Mouse (Mus musculus) frontal cortex, adult (tissue): Measurements from ENCODE around the gene Pcsk7.

ENCODE experiments used
- ATAC-seq: cut with Nextera tagmentation; 2 replicates; pipeline ENCODE4 v1.9.2; 2017; ENCODE audit warnings: mild to moderate bottlenecking, moderate library complexity, mixed read lengths; ENCODE audit not compliant: low TSS enrichment

Gene Pcsk7

DNA sequence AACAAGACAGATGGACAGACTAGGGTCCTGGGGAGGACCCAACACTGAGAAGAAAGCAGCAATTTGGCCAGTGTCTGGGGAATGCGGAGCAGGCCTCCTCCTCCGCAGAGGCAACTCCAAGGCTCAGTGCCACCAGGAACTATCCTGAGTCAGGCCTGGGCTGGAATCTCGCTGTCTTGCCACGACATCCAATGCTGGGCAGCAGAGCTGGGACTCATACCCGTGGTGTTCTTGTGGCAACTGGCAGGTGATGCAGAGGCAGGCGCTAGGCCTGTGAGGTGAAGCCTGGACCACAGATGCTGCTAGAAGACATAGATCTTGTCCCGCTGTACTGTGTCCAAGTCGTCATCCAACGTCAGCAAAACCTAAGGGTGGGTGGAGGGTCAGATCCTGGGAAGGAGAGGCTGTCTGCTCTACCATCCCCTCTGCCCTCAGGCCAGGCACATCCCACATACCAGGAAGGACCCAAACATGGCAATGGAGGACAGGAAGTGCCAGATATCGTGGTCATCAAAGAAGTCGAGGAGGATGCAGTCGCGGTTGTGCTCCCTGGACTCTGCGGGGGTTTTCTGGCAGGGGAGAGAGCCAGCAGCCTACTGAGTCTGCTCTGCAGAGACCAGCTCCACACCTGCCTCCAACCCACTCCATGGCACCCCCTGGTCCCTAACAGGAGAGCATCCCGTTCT, 32.8 kb downstream of the Pcsk7 start:
- ATAC-seq, result no peak

DNA sequence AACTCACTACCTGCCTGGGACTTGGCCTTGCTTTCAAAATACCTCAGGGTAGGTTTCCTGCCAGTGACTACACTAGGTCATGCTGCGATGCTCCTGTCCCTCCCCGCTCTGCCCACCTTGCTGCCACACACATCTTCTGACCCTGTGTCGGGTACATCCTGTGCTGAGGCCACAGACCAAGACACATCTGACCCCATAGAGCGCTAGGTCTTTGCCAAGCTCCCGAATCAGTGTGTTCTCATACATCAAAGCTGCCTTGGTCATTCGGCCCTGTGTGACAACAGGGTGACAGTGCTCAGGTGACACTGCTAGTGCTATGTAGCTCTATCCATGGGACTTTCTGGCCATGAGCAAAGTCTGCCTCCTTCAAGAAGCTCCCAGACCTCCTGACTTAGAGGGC, 33.5 kb downstream of the Pcsk7 start:
- ATAC-seq, result no peak

DNA sequence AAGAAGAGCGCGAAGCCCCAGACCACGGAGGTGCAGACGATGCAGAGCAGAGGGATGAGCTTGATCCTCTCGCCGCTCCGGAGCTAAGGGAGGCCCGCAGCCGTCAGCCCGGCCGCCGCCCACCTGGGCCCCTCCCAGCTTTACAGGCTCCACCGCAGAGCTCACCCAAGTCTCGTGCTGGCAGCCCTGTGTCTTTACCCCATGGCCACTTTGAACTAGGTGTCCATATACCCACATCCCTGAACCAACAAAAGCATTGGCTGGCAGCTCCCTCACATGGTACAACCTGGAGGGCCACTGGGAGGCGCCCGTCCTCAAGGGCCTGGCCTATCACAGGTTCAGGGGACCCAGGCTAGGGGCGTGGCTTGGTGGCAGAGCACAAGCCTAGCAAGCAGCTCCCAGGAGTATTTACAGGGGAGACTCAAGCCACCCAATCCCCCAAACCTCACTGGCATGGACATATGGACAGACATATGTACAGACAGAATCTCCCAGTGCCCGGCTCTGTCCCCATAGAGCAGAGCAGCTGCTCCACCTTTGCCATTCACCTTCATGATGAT, 35.1 kb downstream of the Pcsk7 start:
- no peak for ATAC-seq

DNA sequence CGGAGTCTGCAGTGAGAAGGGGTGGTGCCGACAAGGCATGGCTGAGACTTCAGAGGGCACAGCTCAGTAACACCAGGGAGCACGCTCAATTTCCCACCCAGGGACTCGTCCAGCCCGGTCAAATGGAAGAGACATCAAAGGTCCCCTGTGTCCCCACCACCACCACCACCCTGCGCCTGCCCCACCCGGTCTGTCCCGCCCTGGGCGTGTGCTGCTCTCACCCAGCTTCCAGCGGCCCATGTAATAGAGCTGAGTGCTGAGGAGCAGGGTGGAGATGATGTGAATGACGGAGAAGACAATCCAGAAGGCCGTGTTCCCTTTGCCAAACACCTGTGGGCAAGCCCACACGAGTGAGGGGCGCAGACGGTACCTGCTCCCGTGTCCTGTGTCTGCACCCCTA, 36.2 kb downstream of the Pcsk7 start:
- no peak for ATAC-seq

DNA sequence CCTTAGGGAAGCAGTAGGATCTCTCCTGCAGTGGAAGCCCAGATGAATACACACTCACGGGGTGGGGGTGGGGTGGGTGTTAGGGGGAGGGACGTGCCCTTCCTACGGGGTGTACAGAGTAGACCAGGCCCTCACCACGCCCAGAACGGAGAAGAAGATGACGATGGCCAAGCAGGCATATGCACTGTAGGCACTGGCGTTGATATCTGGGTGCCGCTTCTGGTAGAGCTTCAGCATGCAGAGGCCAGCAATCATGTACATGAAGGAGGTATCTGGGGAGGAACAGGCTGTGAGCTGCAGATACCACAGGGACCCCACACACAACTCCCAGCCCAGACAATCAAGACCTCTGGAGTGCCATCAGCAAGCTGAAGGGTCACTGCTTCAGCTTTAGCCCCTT, 36.6 kb downstream of the Pcsk7 start:
- no peak for ATAC-seq

DNA sequence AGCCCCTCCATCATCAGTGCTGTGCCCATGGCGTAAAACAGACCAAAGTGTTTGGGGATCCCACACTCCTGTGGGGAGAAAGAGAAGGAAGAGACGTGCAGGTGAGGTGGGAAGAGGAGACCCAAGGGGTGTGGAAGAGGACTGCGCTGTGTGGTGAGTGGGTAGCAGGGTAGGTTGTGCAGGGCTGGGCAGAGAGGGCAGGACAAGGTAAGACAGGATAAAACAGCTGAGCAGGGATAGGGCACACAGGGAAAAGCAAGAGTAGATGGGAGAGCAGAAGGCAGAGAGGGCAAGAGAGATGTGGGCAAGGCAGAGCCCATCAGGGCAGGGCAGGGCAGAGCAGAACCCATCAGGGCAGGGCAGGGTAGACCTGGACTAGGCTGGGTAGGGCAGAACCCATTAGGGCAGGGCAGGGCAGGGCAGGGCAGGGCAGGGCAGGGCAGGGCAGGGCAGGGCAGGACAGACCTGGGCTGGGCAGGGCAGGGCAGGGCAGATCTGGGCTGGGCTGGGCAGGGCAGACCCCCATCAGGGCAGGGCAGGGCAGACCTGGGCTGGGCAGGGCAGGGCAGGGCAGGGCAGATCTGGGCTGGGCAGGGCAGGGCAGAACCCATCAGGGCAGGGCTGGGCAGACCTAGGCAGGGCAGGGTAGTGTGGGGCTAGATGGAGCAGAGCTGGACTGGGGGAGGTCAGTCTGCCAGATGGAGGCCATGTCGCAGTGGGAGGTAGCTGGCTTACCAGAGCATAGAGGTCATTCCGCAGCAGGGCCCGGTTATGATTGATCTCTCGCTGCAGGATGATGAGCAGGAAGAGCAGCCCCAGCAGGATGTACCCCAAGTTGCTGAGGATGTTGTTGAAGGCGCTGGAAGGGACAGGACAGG, 37.6 kb downstream of the Pcsk7 start:
- no peak for ATAC-seq

DNA sequence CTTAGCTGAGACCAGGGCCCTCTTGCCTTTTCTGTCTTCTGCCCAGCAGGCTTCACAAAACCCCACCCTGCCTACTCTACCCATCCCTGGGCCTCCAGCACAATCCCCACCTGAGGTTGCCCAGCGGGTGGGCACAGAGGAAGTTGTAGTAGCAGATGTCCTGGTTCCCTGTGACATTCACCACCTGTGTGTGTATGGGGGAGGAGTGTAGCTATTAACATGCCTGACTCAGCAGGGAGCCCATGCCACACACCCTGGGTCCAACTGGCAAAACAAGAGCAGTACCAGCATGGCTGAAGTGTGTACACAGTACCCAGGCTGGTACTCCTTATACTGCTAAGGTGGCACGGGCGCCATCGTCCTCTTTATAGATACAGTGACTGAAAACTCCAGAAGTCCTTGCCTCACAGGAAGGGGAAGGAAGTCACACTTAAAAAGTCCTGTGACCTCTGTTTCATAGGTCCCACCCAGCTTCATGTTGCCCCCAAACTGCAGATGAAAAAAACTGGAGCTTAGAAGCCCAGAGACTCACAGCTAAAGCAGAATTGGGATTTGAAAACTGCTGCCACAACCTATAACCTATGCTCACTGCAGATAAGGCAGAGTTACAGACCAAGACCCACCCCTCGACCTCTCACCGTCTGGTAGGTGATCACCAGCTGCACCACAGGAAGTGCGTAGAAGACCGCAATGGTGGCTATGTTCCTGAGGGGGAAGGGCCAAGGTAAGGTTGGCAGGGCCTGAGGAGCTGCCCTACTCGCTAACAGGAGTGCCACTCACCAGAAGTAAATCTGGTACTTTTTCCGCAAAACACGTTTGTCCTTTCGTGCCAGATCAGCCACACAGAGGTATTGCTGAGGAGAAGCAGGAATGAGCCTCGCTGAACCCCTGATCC, 38.5 kb downstream of the Pcsk7 start:
- no peak for ATAC-seq

DNA sequence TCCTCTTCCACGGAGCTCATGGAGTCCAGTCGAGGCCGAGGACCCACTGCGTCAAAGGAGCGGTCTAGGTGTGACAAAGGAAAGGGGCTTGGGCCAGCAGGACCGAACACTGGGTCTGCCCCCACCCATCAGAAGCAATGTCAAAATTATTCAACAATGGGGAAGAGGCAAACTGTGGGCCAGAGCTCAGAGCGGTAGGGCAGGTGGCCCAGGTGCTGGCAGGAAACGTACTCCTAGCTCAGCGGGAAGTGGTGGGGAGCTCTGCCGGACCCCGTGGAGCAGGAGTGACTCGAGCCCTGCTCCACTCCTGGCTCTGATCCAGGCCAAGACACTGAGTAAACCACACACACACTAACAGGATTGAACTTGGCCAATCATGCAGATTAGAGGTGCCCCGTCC, 39.4 kb downstream of the Pcsk7 start:
- ATAC-seq, result no peak

DNA sequence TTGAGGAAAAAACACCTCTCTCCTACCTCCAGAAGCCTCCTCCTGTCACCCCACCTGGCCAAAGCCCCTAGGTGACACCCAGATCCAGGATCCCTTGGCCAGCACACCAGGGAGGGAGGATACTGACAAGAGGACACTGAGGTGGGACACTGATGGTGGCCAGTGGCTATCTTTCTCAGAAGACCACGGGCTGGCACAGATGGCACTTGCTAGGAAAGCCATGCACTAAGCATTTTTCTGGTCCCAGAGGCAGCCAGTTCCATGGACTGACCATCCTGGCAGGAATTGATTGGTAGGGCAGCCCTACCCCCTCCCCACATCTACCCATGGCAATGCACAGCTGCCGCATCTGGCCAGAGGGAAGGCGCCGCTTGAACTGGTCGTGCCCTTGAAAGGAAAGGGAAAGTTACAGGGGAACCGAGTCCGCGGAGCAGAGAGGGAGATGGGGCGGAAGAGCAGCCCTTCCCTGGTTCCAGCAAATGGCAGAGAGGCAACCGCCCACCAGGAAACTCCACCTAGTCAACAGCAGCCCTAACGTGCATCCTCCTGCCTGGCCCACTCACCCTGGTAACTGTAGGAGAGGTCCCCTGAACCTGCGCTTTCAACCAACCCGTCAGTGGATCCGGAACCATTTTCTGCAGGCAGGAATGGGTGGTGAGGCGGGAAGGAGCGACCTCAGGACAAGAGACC, 40.0 kb downstream of the Pcsk7 start:
- no peak for ATAC-seq

DNA sequence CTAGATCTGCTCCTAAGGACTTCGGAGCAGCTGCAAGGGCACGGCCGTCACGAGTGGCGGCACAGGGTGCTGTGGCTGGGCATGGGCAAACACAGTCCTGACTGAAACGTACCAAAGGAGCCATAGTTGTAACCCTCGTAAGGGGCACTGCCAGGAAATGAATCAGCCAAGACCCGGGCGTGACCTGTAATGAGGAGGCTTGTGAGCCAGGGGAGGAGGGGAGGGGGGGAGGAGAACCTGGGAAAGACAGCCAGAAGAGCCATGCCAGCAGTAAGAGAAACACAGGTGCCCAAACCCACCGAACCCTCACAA, 40.5 kb downstream of the Pcsk7 start:
- no peak for ATAC-seq

DNA sequence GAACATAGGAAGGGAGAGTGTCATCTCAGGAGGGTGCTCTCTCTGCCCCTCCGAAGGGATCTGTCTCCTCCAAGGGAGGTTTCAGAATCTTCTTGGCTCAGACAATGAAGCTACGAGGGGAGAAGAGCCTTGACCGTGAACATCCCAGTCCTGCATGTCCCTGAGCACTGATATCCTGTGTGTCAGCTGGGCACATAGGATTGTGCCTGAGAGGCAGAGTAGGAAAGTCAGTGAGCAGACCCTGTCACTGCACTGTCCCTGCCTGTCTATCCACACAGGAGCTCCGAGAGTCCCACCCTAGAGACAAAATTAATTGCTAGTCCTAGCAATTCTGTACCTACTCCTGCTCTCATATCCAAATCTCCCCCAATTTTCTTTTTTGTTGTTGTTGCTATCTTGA, 45.8 kb downstream of the Pcsk7 start:
- ATAC-seq, result no peak

DNA sequence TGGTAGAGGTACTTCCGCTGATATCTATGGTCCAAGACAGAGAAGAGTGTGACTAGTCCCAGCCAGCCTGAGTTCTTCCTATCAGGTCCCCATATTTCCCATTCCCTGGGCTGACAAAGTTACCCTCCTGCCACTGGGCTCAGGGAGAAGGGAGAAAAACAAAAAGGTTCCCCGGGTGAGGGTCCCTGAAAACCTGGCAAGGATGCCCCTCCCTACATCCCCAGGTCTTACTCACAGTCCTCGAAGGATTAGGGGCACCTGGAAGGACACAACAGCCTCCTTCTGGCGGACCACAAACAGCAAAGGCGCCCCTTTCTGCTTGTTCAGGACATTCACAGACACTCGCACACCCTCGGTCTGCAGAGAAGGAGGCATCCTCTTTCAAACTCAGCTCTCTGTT, 46.6 kb downstream of the Pcsk7 start:
- no peak for ATAC-seq

DNA sequence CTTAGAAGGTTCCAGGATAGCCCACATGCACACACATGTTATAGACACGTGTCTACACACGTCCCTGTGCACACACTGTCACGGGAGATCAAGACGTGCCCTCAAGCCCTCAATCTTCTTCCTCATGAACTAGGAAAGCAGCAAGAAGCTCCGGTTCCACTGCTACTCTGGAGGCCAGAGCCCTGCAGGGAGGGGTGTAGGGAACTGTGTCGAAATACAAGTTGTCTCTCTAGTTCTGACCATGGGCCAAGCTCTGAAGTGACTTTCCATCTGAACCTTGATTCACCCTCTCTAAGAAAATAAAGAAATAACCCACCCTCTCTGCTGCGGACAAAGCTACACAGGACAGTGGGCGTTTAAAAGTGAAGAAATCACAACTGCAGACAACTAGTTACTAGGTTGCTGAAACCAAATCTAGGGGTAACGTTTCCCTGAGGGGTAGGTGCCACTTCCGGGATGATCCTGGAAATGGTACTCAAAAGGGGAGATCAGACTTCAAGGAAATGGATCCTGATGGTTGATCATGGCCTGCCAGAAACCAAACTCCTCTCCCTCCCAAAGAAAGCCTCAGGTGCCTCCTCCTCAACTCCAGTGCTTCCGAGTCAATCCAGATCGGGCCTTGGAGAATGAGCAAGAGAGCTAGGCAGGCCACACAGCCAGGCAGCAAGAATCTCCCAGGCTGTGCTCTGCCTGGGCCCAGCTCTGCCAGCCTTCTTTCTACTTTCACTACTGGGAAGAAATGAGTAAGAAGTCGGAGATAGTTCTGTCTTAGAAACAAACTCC, 47.4 kb downstream of the Pcsk7 start:
- ATAC-seq, result no peak

DNA sequence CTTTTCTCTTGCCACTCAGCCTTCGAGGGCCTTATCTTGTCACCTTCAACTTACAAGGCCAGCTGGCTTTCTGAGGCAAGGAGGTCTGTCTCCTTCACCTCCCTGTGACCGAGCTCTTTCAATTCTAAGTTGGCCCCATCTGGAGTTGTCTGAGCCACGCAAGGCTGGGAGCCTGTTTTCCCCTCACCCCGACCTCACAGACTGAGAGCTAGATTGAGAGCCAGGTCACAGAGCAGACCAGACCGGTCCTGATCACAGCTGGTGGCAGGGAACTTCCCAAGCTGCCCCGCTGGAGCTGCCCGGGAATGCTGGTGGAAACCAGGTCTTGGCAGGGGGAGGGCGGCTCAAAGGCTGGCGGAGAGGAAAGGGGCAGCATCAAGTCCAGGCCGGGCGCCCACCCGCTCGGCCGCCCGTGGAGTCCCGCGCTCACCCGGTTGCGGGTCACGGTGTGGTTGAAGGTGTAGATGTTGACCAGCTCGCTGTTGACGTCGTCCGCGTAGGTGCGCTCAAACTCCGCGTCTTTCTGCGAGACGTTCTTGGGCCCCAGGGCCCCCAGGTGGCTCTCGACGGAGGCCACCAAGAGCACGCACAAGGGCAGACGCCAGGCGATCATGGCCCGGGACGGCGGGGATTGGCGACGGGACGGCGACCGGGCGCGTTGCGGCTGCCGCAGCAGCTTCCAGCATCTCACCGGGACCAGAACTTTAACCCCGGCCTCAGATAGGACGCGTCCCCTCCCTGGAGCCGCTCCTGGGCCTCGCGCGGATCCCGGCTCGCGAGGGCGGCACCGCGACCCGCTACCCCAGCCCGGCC, 48.2 kb downstream of the Pcsk7 start:
- peak; percentile 56 for ATAC-seq

DNA sequence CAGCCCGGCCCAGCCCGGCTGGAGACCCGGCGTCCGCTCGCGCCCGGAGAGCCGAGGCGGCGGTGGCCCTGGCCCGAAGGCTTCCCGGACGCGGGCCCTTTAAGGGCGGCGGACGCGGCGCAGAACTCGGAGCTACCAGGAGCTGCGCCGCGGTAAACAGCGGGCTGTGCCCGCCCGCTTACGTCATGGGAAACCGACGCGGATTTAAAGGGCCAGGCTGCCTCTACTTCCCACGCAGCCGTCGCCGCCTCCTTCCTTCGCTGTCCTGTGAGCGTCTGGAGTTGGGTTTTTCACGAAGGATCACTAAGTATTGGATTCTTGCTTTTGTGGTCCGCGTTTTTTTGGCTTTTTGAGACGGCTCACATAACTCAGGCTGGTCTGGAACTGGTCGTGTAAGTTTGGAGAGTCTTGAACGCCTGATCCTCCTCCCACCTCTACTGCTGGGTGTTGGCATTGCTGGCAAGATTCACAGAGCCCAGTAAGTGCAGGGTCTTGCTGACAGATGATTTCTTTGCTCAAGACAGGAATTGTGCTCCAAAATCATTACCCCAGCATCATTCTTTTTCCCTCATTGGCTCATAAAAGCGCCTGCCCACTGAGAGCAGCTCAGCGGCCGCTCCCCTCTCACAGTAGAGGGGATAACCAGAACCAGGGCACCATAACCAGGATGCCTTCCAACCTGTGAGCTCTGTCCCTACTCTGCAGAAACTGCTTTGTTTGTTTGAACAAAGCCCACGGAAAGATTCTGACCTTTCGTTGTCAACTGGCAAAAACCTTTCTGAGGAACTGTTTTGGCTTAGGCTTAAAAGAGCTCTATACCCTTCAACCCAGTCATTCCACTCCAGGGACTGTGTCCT, 49.0 kb downstream of the Pcsk7 start, which contains the start of gene Sidt2:
TSS of gene Sidt2 (minus strand) at position 152 of the 857 bp plus-strand sequence.
- peak; percentile 89 for ATAC-seq

DNA sequence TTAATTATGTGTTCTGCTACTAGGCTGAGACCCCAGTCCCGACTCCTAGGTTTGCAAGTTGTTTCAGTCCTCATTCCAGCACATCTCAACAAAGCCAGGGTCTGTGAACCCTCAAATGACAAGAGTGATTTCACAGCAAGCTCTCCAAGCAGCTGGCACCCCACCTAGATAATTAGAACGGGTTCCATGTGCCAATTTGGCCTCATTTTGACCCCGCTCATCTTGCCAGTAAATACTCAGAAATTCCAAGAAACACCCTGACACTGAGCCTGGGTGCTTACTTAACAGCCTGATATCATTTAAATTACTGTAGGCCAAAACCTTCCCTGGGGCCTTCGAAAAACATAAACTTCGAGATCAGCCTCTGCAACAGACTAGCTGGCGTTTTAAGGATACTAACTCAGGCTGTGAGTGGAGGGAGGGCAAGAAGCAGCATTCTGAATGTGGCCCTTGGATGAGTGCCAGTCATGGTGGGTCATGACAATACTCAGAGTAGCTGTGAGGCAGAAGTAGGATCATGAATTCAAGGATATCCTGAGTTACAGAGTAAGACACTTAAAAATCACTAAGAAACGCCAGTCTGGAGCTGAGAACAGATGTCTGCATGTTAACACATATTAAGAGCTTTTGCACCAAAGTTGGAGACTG, 51.9 kb downstream of the Pcsk7 start:
- ATAC-seq, result no peak

DNA sequence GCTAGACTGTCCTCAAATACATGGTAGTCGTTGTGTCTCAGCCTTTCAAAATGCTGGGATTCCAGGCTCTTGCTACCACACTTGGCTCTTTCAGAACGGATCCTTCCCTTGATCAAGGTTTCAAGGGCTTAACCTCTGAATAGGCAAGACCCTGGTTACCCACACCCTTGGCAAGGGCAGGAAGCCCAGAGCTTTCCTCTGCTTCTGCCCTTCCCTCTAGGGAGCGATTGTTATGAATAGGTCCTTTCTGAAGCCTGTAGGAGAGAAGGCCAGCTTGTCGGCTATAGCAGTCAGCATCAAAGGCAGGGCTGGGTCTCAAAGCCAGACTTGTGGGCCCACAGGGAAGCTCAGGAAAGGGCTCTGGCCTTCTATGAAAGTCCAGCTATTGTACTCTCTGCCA, 52.6 kb downstream of the Pcsk7 start:
- ATAC-seq, result no peak

DNA sequence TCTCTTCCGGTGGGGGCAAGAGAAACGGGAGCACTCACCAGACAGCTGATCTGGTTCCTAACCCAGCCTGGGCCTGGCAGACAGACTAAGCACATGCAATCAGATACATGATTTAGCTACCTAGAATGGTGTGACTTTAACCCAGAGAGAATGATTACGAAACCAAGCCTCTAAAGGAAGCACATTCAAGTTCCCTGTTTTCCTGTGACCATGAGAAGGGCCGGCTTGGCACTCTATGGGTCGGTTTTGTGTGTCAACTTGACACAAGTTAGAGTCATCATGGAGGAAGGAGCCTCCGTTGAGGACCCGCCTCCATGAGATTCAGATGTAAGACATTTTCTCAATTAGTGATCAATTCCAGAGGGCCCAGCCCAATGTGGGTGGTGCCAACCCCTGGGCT, 53.4 kb downstream of the Pcsk7 start:
- no peak for ATAC-seq
